ENCODE assay signal across 1 mouse cellular context in genomic region chr10:12921551-12922040, GRCm38 (mm10).
TF ChIP-seq lines count a peak whose summit lies in the region.

No protein-coding gene starts in this region.

TF ChIP-seq in MEL, 35 proteins besides CTCF, POLR2A, EP300 and RAD21 (continued from another document):
- TF ChIP-seq NELFE (IDR thresholded peaks at IDR 0.05; ENCODE audit: low read depth, low read length): no peak
- TF ChIP-seq CHD1 (IDR thresholded peaks at IDR 0.05; ENCODE audit: low read depth, low read length): no peak
- 0 out of 2 replicates have a peak, but pooled peaks have one; percentile 20 for TF ChIP-seq MAZ (IDR thresholded peaks at IDR 0.05; ENCODE audit: low read depth, low read length)
- no peak for TF ChIP-seq TAL1 (IDR thresholded peaks at IDR 0.05; ENCODE audit: low read length)
- peak; percentile 95 for TF ChIP-seq TBP (IDR thresholded peaks at IDR 0.05; ENCODE audit: low read depth, low read length)
- TF ChIP-seq MYC (IDR thresholded peaks at IDR 0.05; ENCODE audit: low read depth, low read length): peak; percentile 46; the same call in 1 of the 2 replicates
